Mouse (Mus musculus) liver, postnatal 0 days (tissue): ENCODE results near the gene Zscan5b. TPM values are rescaled to one million over a fixed set of nuclear protein-coding genes. Genes with fewer than 3 reads are reported as not detected.

Source experiments
- ATAC-seq: fragments of 200-750 bp; cut with Nextera tagmentation; 2 replicates; pipeline ENCODE4 v1.8.0; 2017; ENCODE audit warnings: mild to moderate bottlenecking, moderate library complexity
- DNase-seq: peaks from one replicate; pipeline ENCODE4 v3.0.0-alpha.2; 2016
- H3K27ac ChIP-seq: fragments of 300-500 bp; sonication (generic); 2 replicates; pipeline ENCODE4 v1.5.1; 2014; ENCODE audit warnings: antibody characterized with exemption, moderate library complexity, mild to moderate bottlenecking, low read depth
- H3K27me3 ChIP-seq: fragments of 300-500 bp; sonication (generic); 2 replicates; pipeline ENCODE4 v1.6.1; 2014; ENCODE audit warnings: low read length, control low read depth, mixed read lengths; ENCODE audit not compliant: insufficient read depth
- H3K36me3 ChIP-seq: fragments of 300-500 bp; sonication (generic); replicated peaks from 2 replicates; pipeline ENCODE4 v1.6.1; 2014; ENCODE audit warnings: mild to moderate bottlenecking, control low read depth, low read length, moderate library complexity, mixed read lengths; ENCODE audit not compliant: insufficient read depth
- H3K4me1 ChIP-seq: fragments of 300-500 bp; sonication (generic); 2 replicates; pipeline ENCODE4 v1.6.1; 2014; ENCODE audit warnings: antibody characterized with exemption, mild to moderate bottlenecking, control low read depth; ENCODE audit not compliant: insufficient read depth
- H3K4me2 ChIP-seq: fragments of 300-500 bp; sonication (generic); 2 replicates; pipeline ENCODE4 v1.6.1; 2014; ENCODE audit warnings: low read depth, mild to moderate bottlenecking, low read length, moderate library complexity, mixed read lengths
- H3K4me3 ChIP-seq: fragments of 300-500 bp; sonication (generic); 2 replicates; pipeline ENCODE4 v1.5.1; 2014; ENCODE audit warnings: low read depth, low read length
- H3K9ac ChIP-seq: fragments of 300-500 bp; sonication (generic); replicated peaks from 2 replicates; pipeline ENCODE4 v1.6.1; 2014; ENCODE audit warnings: mild to moderate bottlenecking, moderate library complexity
- H3K9me3 ChIP-seq: fragments of 300-500 bp; sonication (generic); 2 replicates; pipeline ENCODE4 v1.6.1; 2016; ENCODE audit warnings: mild to moderate bottlenecking, control low read depth, low read length, mixed read lengths
- CTCF ChIP-seq: sonication (generic); IDR thresholded peaks from 2 replicates; pipeline ENCODE4 v1.5.1; 2016; ENCODE audit warnings: antibody characterized with exemption, low read depth
- EP300 ChIP-seq: IDR thresholded peaks from 2 replicates; pipeline ENCODE4 v1.6.1; 2016; ENCODE audit warnings: antibody characterized with exemption, low read depth, mild to moderate bottlenecking
- WGBS: fragments of 180-500 bp; shearing (Covaris S2); extraction: QIAGEN DNeasy Blood & Tissue Kit; methylation state at CpG from one replicate; pipeline ENCODE4 v1.1.7; 2014; ENCODE audit not compliant: insufficient replicate concordance; 5-methylcytosine and 5-hydroxymethylcytosine counted together
- polyA plus RNA-seq: library from polyadenylated mRNA; unstranded; fragments of >200 nt; fragmentation: Nextera tagmentation; extraction: Ambion mirVana; gene quantifications from 2 replicates; pipeline ENCODE4 v1.2.1, GENCODE M21; 2015

Zscan5b gene
- polyA plus RNA-seq, 1 experiment from 2014 or later, result not detected

GRCm38 (mm10) chr7:6282749-6283148, 60.7 kb downstream of the Zscan5b start:
- Histone ChIP-seq H3K9me3 (no peaks in the 10 kb centered on the region), H3K4me1 (peaks cover 4% of the 10 kb centered on the region), H3K27me3 (no peaks in the 10 kb centered on the region), H3K4me3 (peak overlapping the region; percentile 74), H3K9ac (no peak overlapping the region; the same call in 1 of the 2 replicates), H3K4me2 (peak overlapping the region; percentile 83), H3K27ac (peak overlapping the region; percentile 86; the same call in 1 of the 2 replicates), H3K36me3 (no peaks in the 10 kb centered on the region)
- TF ChIP-seq CTCF, result peak; percentile 85
- no peak for TF ChIP-seq EP300
- 0% methylated on average over 1 of the region's 1 CpGs for WGBS
- DNase-seq (peak; percentile 81), ATAC-seq (0 out of 2 replicates have a peak, but pooled peaks have one; percentile 17)

- peak overlapping the region; percentile 83 for H3K4me2 ChIP-seq
- under 1% methylated on average over 23 of the region's 23 CpGs for WGBS
- DNase-seq (peak; percentile 85), ATAC-seq (peak; percentile 65)
- no peaks in the 10 kb centered on the region for H3K27me3 ChIP-seq
- H3K9me3 ChIP-seq, result no peaks in the 10 kb centered on the region
- peak overlapping the region; percentile 74 for H3K4me3 ChIP-seq
- peak overlapping the region; percentile 86 for H3K27ac ChIP-seq
- peak; percentile 71 for TF ChIP-seq CTCF
- no peak for TF ChIP-seq EP300
- H3K4me1 ChIP-seq, result peaks cover 4% of the 10 kb centered on the region
- peak overlapping the region; percentile 71 for H3K9ac ChIP-seq
- H3K36me3 ChIP-seq, result no peaks in the 10 kb centered on the region
These were observed 61.5 kb downstream of the Zscan5b start for GRCm38 (mm10) chr7:6283451-6284075.

- Histone ChIP-seq H3K9ac (no peak overlapping the region), H3K27ac (no peak overlapping the region), H3K36me3 (no peaks in the 10 kb centered on the region), H3K4me1 (peaks cover 4% of the 10 kb centered on the region), H3K4me3 (no peak overlapping the region), H3K27me3 (no peaks in the 10 kb centered on the region), H3K4me2 (no peak overlapping the region), H3K9me3 (no peaks in the 10 kb centered on the region)
- TF ChIP-seq CTCF (no peak), EP300 (no peak)
- ATAC-seq (no peak), DNase-seq (no peak)
- WGBS, result 77% methylated on average over 4 of the region's 4 CpGs
These were observed 62.4 kb downstream of the Zscan5b start for GRCm38 (mm10) chr7:6284442-6285012.

GRCm38 (mm10) chr7:6285366-6285765, 63.3 kb downstream of the Zscan5b start:
- ATAC-seq (no peak), DNase-seq (no peak)
- Histone ChIP-seq H3K4me2 (peak overlapping the region; percentile 89; the same call in 1 of the 2 replicates), H3K4me1 (peaks cover 4% of the 10 kb centered on the region), H3K9ac (no peak overlapping the region), H3K27me3 (no peaks in the 10 kb centered on the region), H3K27ac (no peak overlapping the region), H3K4me3 (no peak overlapping the region), H3K36me3 (no peaks in the 10 kb centered on the region; the same call in 1 of the 2 replicates), H3K9me3 (no peaks in the 10 kb centered on the region)
- no peak for TF ChIP-seq EP300
- TF ChIP-seq CTCF, result no peak
- WGBS, result 65% methylated on average over 6 of the region's 6 CpGs

GRCm38 (mm10) chr7:6285842-6286705, 64.0 kb downstream of the Zscan5b start, which contains the start of gene Zfp667:
Gene Zfp667, plus strand, starts transcription at chr7:6286579.
- Histone ChIP-seq H3K4me2 (peak within 1 kb of the TSS; percentile 89), H3K27ac (peak within 1 kb of the TSS; percentile 49; the same call in 1 of the 2 replicates), H3K9me3 (no peaks in the 10 kb centered on the region), H3K27me3 (no peaks in the 10 kb centered on the region), H3K4me1 (peaks cover 4% of the 10 kb centered on the region), H3K36me3 (no peaks in the 10 kb centered on the region; the same call in 1 of the 2 replicates), H3K9ac (peak within 1 kb of the TSS; percentile 46), H3K4me3 (peak within 1 kb of the TSS; percentile 61)
- TF ChIP-seq CTCF (no peak; the same call in 1 of the 2 replicates), EP300 (no peak)
- ATAC-seq (peak; percentile 85), DNase-seq (peak; percentile 96)
- WGBS, result 3% methylated on average over 39 of the region's 50 CpGs
